Mouse (Mus musculus) neural tube, embryonic 15.5 days (tissue): ENCODE data around the gene Abi1. TPM values are rescaled to one million over a fixed set of nuclear protein-coding genes. Genes with fewer than 3 reads are reported as not detected.
"Not testable (repeated sequence)": the region's sequence is repeated elsewhere in the genome, so short reads cannot be mapped to it uniquely, and the experiment has no call there.

Experiments
- ATAC-seq: fragments of 200-750 bp; cut with Nextera tagmentation; 2 replicates; pipeline ENCODE4 v1.8.0; 2017; ENCODE audit warnings: mild to moderate bottlenecking, moderate TSS enrichment, moderate library complexity; ENCODE audit not compliant: low FRiP score
- H3K27ac ChIP-seq: fragments of 300-500 bp; sonication (generic); replicated peaks from 2 replicates; pipeline ENCODE4 v1.5.1; 2015; ENCODE audit warnings: mild to moderate bottlenecking, inconsistent platforms
- H3K27me3 ChIP-seq: fragments of 300-500 bp; sonication (generic); replicated peaks from 2 replicates; pipeline ENCODE4 v1.6.1; 2015; ENCODE audit warnings: inconsistent platforms
- H3K36me3 ChIP-seq: fragments of 300-500 bp; sonication (generic); 2 replicates; pipeline ENCODE4 v1.6.1; 2015; ENCODE audit warnings: inconsistent platforms
- H3K4me1 ChIP-seq: fragments of 300-500 bp; sonication (generic); 2 replicates; pipeline ENCODE4 v1.6.1; 2015; ENCODE audit warnings: inconsistent platforms
- H3K4me2 ChIP-seq: fragments of 300-500 bp; sonication (generic); 2 replicates; pipeline ENCODE4 v1.6.1; 2015; ENCODE audit warnings: inconsistent platforms, mild to moderate bottlenecking, moderate library complexity
- H3K4me3 ChIP-seq: fragments of 300-500 bp; sonication (generic); replicated peaks from 2 replicates; pipeline ENCODE4 v1.5.1; 2015; ENCODE audit warnings: mild to moderate bottlenecking, inconsistent platforms
- H3K9ac ChIP-seq: fragments of 300-500 bp; sonication (generic); replicated peaks from 2 replicates; pipeline ENCODE4 v1.6.1; 2015; ENCODE audit warnings: mild to moderate bottlenecking, inconsistent platforms
- H3K9me3 ChIP-seq: fragments of 300-500 bp; sonication (generic); replicated peaks from 2 replicates; pipeline ENCODE4 v1.6.1; 2016; ENCODE audit warnings: inconsistent platforms
- WGBS: fragments of 180-500 bp; shearing (Covaris S2); methylation state at CpG from one replicate; pipeline ENCODE4 v1.1.7; 2015; ENCODE audit warnings: mixed read lengths; 5-methylcytosine and 5-hydroxymethylcytosine counted together
- polyA plus RNA-seq: library from polyadenylated mRNA; unstranded; fragments of >200 nt; fragmentation: Nextera tagmentation; extraction: Ambion mirVana; gene quantifications from 2 replicates; pipeline ENCODE4 v1.2.1, GENCODE M21; 2015

The Abi1 gene
- polyA plus RNA-seq, 1 experiment from 2014 or later: 57.3 TPM

- Histone ChIP-seq H3K27me3 (no peaks in the 10 kb centered on the region), H3K4me1 (no peaks in the 10 kb centered on the region), H3K4me3 (no peak overlapping the region), H3K36me3 (peaks cover 4% of the 10 kb centered on the region; the same call in 1 of the 2 replicates), H3K4me2 (no peak overlapping the region), H3K9me3 (no peaks in the 10 kb centered on the region), H3K27ac (no peak overlapping the region), H3K9ac (no peak overlapping the region)
- ATAC-seq: no peak
- WGBS: 79% methylated on average over 4 of the region's 4 CpGs
Observed at GRCm38 (mm10) chr2:23028826-23029225, 11.2 kb downstream of the Abi1 start.

- Histone ChIP-seq H3K4me1 (no peaks in the 10 kb centered on the region; the same call in 1 of the 2 replicates), H3K27me3 (no peaks in the 10 kb centered on the region), H3K36me3 (peaks cover 4% of the 10 kb centered on the region; the same call in 1 of the 2 replicates), H3K4me2 (no peak overlapping the region), H3K27ac (no peak overlapping the region), H3K9ac (no peak overlapping the region), H3K9me3 (no peaks in the 10 kb centered on the region), H3K4me3 (no peak overlapping the region)
- no peak for ATAC-seq
- 100% methylated on average over 1 of the region's 1 CpGs for WGBS
Observed at GRCm38 (mm10) chr2:23026379-23026778, 13.7 kb downstream of the Abi1 start.

- no peaks in the 10 kb centered on the region for H3K36me3 ChIP-seq
- H3K9ac ChIP-seq: no peak overlapping the region
- no peaks in the 10 kb centered on the region; the same call in 1 of the 2 replicates for H3K4me1 ChIP-seq
- no peak overlapping the region for H3K4me2 ChIP-seq
- H3K27me3 ChIP-seq: no peaks in the 10 kb centered on the region
- ATAC-seq: no peak
- H3K9me3 ChIP-seq: no peaks in the 10 kb centered on the region
- no peak overlapping the region for H3K4me3 ChIP-seq
- no peak overlapping the region for H3K27ac ChIP-seq
- 92% methylated on average over 4 of the region's 4 CpGs for WGBS
Observed at GRCm38 (mm10) chr2:23023714-23024282, 16.2 kb downstream of the Abi1 start.

- ATAC-seq: no peak
- no peaks in the 10 kb centered on the region; the same call in 1 of the 2 replicates for H3K4me1 ChIP-seq
- H3K4me2 ChIP-seq: no peak overlapping the region
- no peak overlapping the region for H3K4me3 ChIP-seq
- no peaks in the 10 kb centered on the region for H3K27me3 ChIP-seq
- H3K36me3 ChIP-seq: no peaks in the 10 kb centered on the region
- H3K27ac ChIP-seq: no peak overlapping the region
- no peaks in the 10 kb centered on the region for H3K9me3 ChIP-seq
- WGBS: 85% methylated on average over 3 of the region's 3 CpGs
- no peak overlapping the region for H3K9ac ChIP-seq
Observed at GRCm38 (mm10) chr2:23023023-23023422, 17.0 kb downstream of the Abi1 start.

GRCm38 (mm10) chr2:23021721-23022120, 18.3 kb downstream of the Abi1 start:
- H3K27me3 ChIP-seq: no peaks in the 10 kb centered on the region
- H3K9me3 ChIP-seq: no peaks in the 10 kb centered on the region
- H3K27ac ChIP-seq: no peak overlapping the region
- WGBS: 51% methylated on average over 4 of the region's 4 CpGs
- H3K4me1 ChIP-seq: peaks cover 8% of the 10 kb centered on the region; the same call in 1 of the 2 replicates
- no peaks in the 10 kb centered on the region for H3K36me3 ChIP-seq
- no peak overlapping the region for H3K9ac ChIP-seq
- H3K4me3 ChIP-seq: no peak overlapping the region
- H3K4me2 ChIP-seq: no peak overlapping the region
- ATAC-seq: no peak

- 96% methylated on average over 4 of the region's 4 CpGs for WGBS
Observed at GRCm38 (mm10) chr2:23021320-23021719, 18.7 kb downstream of the Abi1 start.

GRCm38 (mm10) chr2:23019170-23019569, 20.9 kb downstream of the Abi1 start:
- H3K36me3 ChIP-seq: no peaks in the 10 kb centered on the region
- no peaks in the 10 kb centered on the region for H3K27me3 ChIP-seq
- H3K27ac ChIP-seq: no peak overlapping the region
- no peak overlapping the region for H3K9ac ChIP-seq
- peaks cover 8% of the 10 kb centered on the region; the same call in 1 of the 2 replicates for H3K4me1 ChIP-seq
- no peaks in the 10 kb centered on the region for H3K9me3 ChIP-seq
- 94% methylated on average over 2 of the region's 2 CpGs for WGBS
- ATAC-seq: no peak
- no peak overlapping the region for H3K4me2 ChIP-seq
- no peak overlapping the region for H3K4me3 ChIP-seq

More at GRCm38 (mm10) chr2:23021320-23021719, 18.7 kb downstream of the Abi1 start:
- ATAC-seq: no peak
- Histone ChIP-seq H3K4me2 (no peak overlapping the region), H3K9ac (no peak overlapping the region), H3K27me3 (no peaks in the 10 kb centered on the region), H3K36me3 (no peaks in the 10 kb centered on the region), H3K9me3 (no peaks in the 10 kb centered on the region), H3K4me1 (peaks cover 8% of the 10 kb centered on the region; the same call in 1 of the 2 replicates), H3K4me3 (no peak overlapping the region), H3K27ac (no peak overlapping the region)

GRCm38 (mm10) chr2:23016121-23016520, 23.9 kb downstream of the Abi1 start:
- 74% methylated on average over 3 of the region's 3 CpGs for WGBS
- no peak for ATAC-seq

GRCm38 (mm10) chr2:23015335-23015734, 24.7 kb downstream of the Abi1 start:
- Histone ChIP-seq H3K9ac (no peak overlapping the region), H3K4me2 (no peak overlapping the region), H3K36me3 (no peaks in the 10 kb centered on the region), H3K4me1 (0 out of 2 replicates have a peak, but pooled peaks cover 8% of the 10 kb centered on the region), H3K4me3 (no peak overlapping the region), H3K9me3 (no peaks in the 10 kb centered on the region), H3K27me3 (no peaks in the 10 kb centered on the region), H3K27ac (no peak overlapping the region)
- peak; percentile 55; the same call in 1 of the 2 replicates for ATAC-seq
- WGBS: 61% methylated on average over 18 of the region's 18 CpGs

More at GRCm38 (mm10) chr2:23016121-23016520, 23.9 kb downstream of the Abi1 start:
- no peak overlapping the region for H3K4me3 ChIP-seq
- no peak overlapping the region for H3K4me2 ChIP-seq
- no peaks in the 10 kb centered on the region for H3K27me3 ChIP-seq
- no peaks in the 10 kb centered on the region for H3K9me3 ChIP-seq
- H3K4me1 ChIP-seq: 0 out of 2 replicates have a peak, but pooled peaks cover 8% of the 10 kb centered on the region
- H3K9ac ChIP-seq: no peak overlapping the region
- no peak overlapping the region for H3K27ac ChIP-seq
- no peaks in the 10 kb centered on the region for H3K36me3 ChIP-seq

- H3K27ac ChIP-seq, H3K27me3 ChIP-seq, H3K4me2 ChIP-seq, H3K4me1 ChIP-seq, H3K36me3 ChIP-seq, H3K9me3 ChIP-seq, H3K9ac ChIP-seq, H3K4me3 ChIP-seq: not testable (repeated sequence)
- ATAC-seq: peak; percentile 14; the same call in 1 of the 2 replicates
- 84% methylated on average over 3 of the region's 3 CpGs for WGBS
Observed at GRCm38 (mm10) chr2:23014935-23015334, 25.1 kb downstream of the Abi1 start.

GRCm38 (mm10) chr2:23008256-23008655, 31.8 kb downstream of the Abi1 start:
- WGBS: 83% methylated on average over 1 of the region's 1 CpGs
- no peak overlapping the region for H3K9ac ChIP-seq
- no peak overlapping the region for H3K27ac ChIP-seq
- ATAC-seq: no peak
- H3K4me3 ChIP-seq: no peak overlapping the region
- no peaks in the 10 kb centered on the region for H3K36me3 ChIP-seq
- H3K4me1 ChIP-seq: no peaks in the 10 kb centered on the region
- no peaks in the 10 kb centered on the region for H3K9me3 ChIP-seq
- no peak overlapping the region for H3K4me2 ChIP-seq
- H3K27me3 ChIP-seq: no peaks in the 10 kb centered on the region

GRCm38 (mm10) chr2:23007577-23007976, 32.5 kb downstream of the Abi1 start:
- WGBS: 90% methylated on average over 7 of the region's 7 CpGs
- H3K27ac ChIP-seq: no peak overlapping the region
- H3K4me3 ChIP-seq: no peak overlapping the region
- no peaks in the 10 kb centered on the region for H3K27me3 ChIP-seq
- no peaks in the 10 kb centered on the region for H3K9me3 ChIP-seq
- no peaks in the 10 kb centered on the region for H3K4me1 ChIP-seq
- H3K9ac ChIP-seq: no peak overlapping the region
- no peaks in the 10 kb centered on the region for H3K36me3 ChIP-seq
- H3K4me2 ChIP-seq: no peak overlapping the region
- no peak for ATAC-seq
